Mouse (Mus musculus): ENCODE data around the gene Crip3.

The Crip3 gene

DNA sequence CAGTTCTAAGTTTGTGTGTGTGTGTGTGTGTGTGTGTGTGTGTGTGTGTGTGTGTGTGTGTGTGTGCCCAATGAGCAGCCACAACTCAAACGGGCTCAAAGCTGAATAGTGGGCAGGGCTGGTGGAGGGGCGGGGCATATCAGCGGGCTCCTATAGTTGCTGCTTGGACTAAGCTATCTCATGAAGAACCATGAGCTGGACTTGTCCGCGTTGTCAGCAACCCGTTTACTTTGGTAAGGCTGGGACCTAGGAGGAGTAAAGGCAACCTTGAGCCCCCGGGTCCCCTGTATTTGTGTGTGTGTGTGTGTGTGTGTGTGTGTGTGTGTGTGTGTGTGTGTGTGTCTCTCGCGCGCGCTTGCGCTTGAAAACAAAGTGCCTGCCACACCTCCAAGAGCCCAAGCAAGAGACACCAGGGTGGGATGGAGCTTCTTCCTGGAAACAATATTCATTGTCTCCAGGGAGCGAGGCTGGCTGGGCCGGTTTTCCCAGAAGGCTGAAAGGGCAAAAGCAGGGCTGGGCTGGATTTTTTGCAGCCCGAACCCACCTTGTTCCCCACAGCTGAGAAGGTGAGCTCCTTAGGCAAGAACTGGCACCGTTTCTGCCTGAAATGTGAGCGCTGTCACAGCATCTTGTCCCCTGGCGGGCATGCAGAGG is at the start of gene Crip3:
Gene Crip3, plus strand, starts transcription at position 166 of the 654 bp plus-strand sequence.
- 27% methylated on average over 18 of the region's 18 CpGs for WGBS

DNA sequence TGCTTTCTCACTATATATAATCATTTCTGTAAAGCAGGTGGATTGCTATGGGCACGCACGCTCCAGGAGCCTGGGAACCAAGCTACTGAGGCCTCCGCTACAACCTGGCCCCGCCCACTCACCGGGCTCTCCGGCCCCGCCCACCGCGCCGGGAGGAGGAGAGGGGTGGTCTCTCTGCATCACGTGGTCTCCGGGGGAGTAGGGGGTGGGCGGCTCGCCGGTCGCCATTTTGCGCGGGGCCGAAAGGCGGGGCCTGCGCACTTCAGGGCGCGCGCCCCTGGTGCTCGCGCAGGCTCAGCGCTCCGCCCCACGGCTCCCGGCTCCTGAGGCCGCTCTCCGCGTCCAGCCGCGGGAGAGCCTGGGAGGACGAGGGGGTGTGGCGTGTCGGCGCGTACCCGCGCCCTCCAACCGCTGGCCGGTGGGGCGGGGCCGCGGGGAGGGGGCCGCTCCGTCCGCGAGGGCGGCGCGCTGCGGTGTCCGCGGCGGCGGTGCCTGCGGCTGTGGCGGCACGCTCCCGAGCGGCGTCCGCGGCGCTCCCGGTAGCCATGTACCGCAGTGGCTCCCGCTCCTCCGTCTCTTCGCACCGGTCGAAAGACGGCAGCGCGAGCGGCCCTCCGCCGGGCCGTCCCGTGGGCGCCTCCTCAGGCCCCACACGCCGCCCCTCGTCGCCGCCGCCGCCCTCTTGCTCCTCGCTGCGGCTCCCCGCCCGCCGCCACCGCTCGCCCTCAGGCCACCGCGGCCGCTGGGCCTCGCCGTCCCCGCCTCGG is 45.2 kb upstream of the Crip3 start, which contains the start of gene Zfp318:
Gene Zfp318, plus strand, starts transcription at position 438 of the 767 bp plus-strand sequence.
- WGBS: under 1% methylated on average over 105 of the region's 105 CpGs

DNA sequence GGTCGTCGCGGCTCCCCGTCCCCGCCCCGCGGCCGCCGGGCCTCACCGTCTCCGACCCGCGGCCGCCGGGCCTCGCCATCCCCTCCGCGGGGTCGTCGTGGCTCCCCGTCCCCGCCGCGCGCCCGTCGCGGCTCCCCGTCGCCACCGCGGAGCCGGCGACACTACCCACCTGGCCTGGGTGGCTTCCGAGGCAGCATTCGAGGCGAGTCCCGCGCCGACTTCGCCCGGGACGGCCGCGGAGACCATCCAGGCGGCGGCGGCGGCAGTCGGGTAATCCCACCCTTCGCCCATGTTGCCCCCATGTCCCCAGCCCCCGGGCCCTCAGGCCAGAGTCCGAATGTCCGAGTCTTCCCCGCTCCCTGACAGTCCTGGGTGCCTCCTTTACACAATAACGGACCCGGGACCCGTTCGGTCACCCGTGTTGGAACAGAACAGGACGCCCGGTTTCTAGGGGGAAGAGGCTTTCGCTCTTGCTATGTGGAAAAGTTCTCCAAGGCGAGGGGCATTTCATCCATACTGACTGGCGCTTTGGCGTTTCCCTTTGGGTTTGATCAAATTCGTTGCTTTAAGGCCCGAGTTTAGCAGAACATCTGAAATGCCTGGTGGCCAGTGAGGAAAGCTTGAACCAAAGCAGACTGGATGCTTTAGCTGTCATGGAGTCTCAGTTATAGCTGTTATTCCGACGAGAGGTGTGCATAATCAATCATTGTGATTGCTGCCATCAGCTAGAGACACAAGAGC is 44.5 kb upstream of the Crip3 start:
- under 1% methylated on average over 70 of the region's 70 CpGs for WGBS

DNA sequence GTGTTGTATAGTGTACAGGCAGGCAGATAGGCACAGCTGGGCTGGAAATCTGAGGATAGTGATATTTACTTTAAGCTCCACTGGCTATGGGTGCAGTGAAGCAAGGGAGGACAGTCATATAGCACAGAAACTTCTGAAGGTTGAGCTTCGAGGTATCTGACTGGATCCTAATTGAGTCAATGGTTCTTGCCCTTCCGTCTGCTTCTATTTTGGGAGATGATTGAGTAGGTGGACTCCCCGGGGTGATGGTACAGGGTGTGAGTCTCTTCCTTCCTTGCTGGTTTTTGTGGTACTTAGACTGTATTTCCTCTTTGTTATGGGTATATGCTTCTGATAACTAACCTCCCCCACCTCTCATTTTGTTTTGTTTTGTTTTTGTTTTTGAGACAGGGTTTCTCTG is 40.5 kb upstream of the Crip3 start:
- WGBS: 56% methylated on average over 3 of the region's 3 CpGs

DNA sequence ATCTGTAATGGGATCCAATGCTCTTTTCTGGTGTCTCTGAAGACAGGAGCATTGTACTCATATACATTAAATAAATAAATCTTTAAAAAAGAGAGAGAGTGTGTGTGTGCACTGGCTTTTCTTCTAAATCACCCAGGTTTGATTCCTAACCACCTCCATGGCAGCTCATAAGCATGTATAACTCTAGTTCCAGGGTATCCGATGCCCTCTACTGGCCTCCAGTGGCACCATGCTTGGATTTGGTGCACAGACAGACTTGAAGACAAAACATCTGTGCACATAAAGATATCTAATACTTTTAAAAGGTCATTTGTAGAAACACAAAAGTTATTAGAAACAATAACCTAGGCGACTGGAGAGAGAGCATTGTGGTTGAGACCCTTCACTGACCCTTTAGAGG is 35.7 kb upstream of the Crip3 start:
- 42% methylated on average over 2 of the region's 2 CpGs for WGBS

DNA sequence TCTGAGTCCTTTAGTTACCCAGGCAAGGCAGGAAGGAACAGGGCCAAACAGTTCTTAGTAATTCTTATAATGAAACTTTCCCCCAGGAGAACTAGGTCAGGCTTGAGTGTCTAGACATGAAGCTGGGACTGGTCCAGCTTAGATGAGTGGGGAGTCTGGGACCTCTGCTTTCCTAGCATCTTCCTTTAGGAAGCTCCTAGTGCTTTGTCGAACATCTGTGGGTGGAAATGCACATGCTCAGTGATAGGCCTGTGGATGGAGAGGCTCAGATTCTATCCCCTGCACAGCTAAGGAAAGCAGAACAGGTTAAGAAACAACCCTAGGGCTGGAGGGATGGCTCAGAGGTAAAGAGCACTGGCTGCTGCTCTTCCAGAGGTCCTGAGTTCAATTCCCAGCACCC is 34.1 kb upstream of the Crip3 start:
- WGBS: 42% methylated on average over 1 of the region's 1 CpGs

DNA sequence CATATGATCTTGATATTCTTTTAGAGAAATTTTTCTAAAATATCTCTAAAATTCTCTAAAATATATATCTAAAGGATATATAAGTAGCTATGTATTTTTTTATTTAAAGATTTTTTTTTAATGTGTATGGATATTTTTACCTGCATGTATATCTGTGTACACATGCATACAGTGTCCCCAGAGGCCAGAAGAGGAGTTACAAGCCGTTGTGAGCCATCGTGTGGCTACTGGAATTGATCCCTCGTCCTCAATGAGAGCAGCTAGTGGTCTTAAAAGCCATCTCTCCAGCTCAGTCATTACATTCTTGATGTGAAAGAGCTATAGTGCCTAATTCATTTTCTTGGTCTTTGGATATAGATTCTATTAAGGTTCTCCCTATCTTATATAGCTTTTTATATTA is 20.2 kb upstream of the Crip3 start:
- whole genome bisulfite sequencing: 14% methylated on average over 3 of the region's 3 CpGs

DNA sequence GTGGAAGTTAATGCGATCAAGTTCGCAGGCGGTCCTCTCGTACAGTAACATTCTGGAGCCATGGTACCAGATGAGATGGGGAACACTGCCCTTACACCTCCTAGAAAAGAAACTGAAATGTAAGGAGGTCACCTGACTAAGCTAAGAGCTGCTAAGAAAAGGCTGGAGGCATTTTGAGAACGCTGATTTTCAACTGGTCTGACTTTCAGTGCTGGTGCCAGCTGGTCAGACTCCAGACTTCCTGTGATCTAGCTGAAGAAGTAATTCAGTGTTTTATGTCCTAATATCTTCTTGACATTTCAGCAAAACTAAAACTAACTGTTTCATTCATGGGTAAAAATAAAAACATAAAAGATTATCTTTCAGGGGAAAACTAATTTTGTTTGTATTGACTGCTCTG is 10.1 kb upstream of the Crip3 start:
- 32% methylated on average over 5 of the region's 5 CpGs for WGBS

DNA sequence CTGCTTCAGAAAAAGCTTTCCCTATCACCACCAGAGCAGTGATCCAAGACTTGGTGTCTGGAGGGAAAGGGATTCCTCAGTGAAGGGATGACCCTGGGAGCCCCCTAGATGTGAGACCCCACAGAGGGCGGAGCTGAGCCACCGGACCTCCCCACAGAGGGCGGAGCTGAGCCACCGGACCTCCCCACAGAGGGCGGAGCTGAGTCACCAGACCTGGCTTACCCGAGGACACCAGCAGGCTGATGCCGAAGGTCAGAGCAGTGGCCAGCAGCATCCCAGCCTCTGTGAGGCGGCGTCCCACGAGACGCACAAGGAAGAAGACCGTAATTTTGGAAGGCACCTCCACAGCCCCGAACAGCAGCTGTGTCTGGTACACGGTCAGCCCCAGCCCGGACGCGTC is 4.9 kb downstream of the Crip3 start:
- WGBS: 4% methylated on average over 17 of the region's 17 CpGs

DNA sequence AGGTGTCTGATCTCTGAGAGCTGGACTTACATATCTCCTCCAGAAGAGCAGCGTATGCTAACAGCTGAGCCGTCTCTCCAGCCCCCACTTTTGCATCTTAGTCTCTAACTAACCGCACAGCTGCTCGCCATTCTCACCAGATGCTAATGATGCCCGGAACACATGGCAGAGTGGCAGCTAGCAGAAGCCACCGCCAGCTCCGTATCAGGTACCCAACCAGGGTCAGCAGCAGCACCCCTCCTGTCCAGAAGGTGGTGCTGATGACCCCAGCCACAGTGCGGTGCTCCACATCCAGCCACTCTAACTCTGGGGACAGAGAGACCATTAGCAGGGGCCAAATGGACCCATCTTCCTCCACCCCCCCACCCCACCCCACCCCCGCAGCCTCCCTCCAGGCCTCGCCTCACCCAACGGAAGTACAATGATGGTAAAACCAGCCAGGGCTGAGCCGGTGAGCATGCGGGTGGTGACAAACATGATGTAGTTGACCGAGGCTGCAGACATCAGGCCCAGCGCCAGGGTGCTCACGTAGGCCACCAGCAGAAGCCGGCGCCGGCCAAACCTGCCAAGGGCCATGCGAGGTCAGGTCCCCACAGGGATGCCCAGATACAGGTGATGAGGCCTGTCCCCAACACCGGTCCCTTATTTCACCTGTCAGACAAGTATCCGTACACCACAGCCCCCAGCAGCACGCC is 8.1 kb downstream of the Crip3 start:
- WGBS: 26% methylated on average over 23 of the region's 23 CpGs

DNA sequence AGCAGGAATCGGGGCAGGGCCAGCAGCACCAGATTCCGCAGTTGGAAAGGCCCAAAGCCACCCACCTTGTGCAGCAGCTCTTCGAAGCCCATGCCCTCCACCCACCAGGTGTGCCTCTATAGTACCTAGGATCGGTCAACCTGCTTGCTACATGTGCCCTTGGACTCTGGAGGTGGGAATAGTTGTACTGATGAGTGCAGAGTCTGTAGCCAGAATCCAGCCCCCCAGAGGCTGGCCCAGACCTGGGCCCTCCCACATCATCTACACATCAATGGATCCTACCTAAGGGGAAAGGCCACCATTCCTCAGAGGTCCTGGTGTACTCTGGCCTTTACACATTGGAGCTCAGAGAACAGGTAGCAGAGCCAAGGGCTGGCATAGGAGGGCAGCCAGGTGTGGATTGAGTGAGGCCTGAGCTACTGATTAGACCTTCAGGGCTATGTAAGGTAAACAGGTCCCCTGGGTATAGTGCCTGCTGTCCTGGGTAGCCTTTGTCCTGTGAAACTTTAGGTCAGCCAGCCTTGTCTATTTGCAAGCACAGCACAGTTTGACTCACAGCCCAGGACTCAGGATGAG is 9.7 kb downstream of the Crip3 start, which contains the start of gene Slc22a7:
Gene Slc22a7, minus strand, starts transcription at position 160 of the 576 bp plus-strand sequence.
- 91% methylated on average over 4 of the region's 4 CpGs for WGBS

DNA sequence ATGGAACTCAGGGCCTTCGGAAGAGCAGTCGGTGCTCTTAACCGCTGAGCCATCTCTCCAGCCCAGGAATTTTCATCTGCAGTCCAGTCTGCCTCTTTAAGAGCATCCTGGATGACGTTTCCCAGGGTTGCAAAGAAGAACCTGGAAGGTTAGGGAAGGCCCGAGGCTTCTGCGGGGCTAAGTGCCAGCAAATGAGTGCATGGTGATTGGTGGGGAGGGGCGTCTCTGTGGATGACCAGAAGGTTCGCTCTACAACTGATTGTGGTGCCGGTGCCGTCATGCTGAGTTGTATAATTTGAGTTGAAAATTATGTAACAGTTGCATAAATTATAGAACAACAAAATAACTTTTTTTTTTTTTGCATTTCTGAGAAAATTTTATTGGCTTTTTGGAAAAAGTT is 10.4 kb downstream of the Crip3 start:
- WGBS: 87% methylated on average over 10 of the region's 10 CpGs

DNA sequence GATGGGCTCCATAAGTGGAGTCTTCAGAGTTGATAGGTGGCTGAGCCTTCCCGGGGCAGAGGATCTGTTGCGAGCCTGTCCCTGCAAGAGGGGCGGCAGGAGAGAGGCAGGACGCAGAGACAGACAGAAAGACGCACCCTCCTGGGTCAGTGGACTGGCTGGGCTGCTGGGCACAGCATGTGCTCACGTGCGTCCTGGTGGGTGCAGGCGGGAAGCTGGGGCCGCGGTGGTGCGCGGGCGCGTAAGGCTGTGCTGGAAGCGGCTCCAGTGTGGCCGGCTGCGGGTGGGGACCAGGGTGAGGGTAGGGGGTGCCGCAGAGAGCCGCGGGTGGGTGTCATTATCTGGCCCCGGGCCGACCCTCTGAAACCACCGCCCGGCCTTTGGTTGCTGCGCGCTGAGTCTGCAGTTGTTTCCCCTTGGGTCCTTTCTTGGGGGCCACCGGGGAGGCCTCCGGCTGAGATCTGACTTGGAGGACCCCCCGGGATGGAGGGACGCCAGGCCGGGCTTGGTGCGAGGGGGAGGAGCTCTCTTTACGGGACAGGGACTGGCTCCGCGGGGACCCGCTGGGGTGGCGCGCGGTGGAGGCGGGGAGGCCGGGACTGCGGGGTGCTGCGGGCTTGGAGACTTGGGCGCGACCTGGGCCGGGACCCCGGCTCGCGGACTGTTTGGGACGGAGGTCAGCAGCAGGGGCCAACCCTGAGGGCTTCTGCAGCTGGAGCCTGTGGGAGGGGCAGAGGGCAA is 16.3 kb downstream of the Crip3 start:
- 47% methylated on average over 50 of the region's 50 CpGs for WGBS

DNA sequence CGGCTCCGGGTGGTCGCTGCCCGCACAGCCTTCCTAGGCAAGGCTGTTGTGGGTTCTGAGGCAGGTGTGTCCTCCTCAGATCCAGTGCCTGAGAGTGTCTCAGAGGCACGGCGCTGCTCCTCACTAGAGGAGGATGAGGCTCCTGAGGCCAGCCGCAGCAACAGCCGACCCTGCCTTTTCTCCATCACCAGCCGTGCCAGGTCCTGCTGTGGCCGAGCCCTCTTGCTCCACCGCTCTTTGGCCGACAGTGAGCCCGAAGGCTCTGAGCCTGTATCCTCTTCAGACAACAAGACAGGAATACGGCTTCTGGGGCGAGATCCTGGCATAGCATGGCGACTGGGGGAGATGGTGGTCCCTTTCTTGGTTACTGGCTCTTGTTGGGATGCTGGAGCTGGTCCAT is 17.5 kb downstream of the Crip3 start:
- 95% methylated on average over 16 of the region's 16 CpGs for WGBS

DNA sequence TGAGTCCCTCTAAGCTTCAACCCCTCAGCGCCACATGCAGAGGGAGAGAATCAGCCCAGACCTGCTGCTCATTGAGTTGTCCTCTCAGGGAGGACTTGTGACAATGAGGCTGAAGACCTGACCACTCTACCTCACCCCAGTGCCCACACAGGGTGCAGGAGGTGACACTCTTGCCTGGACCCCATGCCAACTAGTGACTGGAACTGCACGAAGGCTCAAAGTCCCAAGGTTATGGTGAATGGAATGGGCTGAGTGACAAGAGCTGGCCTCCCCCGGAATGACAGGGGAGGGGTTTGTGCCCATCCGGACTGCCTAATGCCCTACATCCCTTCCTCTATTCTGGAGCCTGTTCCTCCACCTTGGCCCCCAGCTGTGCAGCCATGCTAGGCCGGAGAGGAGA is 24.0 kb downstream of the Crip3 start:
- WGBS: 66% methylated on average over 5 of the region's 5 CpGs

DNA sequence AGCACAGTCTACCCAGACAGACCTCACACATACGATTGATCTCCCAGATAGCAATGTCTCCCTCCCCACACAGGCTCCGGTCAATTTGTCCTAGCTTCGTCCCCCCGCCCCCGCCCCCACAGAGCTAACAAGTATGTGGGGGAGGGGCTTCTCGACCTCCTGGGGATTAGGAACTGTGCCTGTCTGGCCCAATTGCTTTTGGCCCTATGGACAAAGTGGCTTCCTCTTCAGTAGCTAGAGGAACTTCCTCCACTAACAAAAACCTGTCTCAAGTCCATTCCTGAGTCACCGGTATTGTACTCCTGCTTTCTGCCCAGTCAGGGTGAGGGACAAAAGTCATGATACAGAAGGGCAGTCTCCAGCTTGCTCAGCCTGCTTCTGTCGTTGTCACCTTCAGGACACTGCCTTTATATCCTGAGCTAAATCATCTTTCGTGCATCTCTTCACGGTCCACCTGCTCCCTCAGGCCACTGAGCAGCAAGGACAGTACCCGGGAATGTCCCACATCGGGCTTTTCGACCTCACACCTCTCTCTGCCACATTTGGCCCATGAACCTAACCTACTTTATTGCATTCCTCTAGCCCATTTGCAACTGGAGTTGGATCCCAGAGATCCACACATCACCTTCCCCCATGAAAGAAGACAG is 24.7 kb downstream of the Crip3 start:
- 32% methylated on average over 13 of the region's 13 CpGs for WGBS

DNA sequence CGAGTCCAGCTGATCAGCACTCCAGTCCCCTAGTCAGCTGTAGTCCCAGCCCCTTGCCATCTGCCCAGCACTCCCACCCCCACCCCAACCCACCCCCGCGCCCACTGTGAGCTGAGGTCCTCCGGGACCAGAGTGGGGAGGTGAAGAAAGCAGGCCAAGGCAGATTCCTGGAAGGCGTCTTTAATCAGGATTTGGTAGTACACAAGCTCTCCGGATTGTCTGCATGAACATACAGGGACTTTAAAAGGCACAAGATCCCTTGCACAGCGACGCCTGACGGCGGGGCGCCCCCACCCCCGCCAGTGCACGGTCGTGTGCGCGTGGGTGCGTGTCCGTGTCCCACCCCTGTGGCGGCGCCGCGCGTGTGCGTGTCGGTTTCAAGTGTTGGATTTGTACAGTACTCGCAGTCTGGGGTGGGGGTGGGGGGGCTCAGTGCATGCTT is 25.3 kb downstream of the Crip3 start:
- WGBS: 5% methylated on average over 26 of the region's 26 CpGs

DNA sequence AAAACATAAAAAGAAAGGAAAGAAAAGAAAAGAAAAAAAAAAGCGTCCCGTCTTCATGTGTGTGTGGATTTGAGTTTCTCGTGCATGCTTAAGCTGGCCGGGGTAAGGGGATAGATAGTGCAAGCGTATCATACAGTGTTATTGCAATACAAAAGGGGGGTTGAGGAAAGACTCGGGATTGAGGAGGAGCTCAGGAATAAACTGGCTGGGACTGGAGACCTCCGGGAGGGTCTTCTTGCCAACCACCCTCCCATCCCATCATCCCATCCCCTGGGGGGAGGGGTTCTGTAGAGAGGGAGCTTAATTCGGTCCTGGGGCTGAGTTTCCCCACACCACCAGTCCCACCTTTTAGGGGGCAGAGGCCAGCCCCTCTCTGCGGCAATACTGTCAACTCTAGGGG is 25.8 kb downstream of the Crip3 start:
- WGBS: 6% methylated on average over 9 of the region's 9 CpGs

DNA sequence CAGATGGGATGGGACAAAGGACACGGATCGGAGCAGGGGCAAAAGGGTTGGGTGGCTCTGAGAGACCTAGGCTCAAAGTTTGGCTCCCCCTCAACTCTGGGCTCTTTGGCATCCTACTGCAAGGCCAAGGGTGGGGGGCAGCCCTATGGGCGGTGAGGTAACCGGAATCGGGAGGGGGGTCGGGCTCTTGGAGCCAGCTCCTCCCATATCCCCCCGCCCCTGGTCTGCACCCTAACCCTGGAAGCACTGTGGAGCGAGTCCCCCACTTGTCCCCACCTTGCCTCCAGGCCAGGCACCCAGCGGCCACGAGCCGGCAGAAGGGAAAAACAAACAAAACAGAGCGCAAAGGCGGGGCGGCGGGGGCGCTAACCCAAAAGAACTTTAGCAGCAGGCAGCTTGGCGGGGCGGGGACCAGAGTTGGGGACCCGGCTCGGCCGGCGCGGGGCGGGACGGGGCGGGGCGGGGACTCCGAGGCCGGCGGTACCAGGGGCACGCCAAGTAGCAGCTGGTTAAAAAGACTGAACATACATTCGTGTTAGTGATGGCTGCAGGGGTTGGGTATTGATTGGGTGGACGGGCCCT is 26.5 kb downstream of the Crip3 start:
- WGBS: 7% methylated on average over 33 of the region's 33 CpGs

DNA sequence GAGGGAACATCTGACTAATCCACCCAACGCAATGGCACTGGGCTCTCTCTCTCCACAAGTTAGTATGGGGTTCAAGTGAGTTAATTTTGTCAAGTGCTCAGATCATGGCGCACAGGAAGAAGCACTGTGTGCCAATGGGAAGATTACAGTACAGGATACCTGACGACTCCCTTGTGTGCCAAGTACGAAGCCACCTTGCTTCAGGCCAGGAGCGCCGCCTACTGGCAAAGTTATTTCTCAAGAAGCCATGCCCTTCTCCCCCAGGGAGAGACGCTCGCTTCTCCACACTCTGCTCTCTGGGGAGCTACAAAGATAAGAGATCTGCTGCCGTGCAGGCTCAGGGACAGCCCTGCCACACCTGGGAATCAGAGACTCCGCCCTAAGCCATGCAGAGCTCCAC is 29.1 kb downstream of the Crip3 start:
- WGBS: 38% methylated on average over 10 of the region's 10 CpGs
